Mouse (Mus musculus) liver, embryonic 18 days (tissue): Measurements from ENCODE around the gene Zbtb40. TPM values are rescaled to one million over a fixed set of nuclear protein-coding genes. Genes with fewer than 3 reads are reported as not detected.

ENCODE experiments used
- polyA plus RNA-seq: library from polyadenylated mRNA; depleted of rRNA; stranded (reverse); fragments of >200 nt; gene quantifications from 2 replicates; pipeline ENCODE4 v1.2.3, GENCODE M21; 2012; rRNA removed

Zbtb40 gene
- 1.5 and 2.1 TPM in 2 replicates for polyA plus RNA-seq

GRCm38 (mm10) chr4:137048550-137049032 is at the start of gene Zbtb40:
Gene Zbtb40, minus strand, starts transcription at chr4:137048801.

GRCm38 (mm10) chr4:136956751-136957446 is 91.7 kb downstream of the Zbtb40 start, which contains the start of gene Epha8:
Gene Epha8, minus strand, starts transcription at chr4:136956816.

Other genes starting within 250 kb of the Zbtb40 start
- 0.41 and 0.42 TPM in 2 replicates for gene Ephb2, start 212.8 kb downstream of the Zbtb40 start, polyA plus RNA-seq
- gene C1qb, start 162.6 kb downstream of the Zbtb40 start, polyA plus RNA-seq, result 188 and 207 TPM in 2 replicates
- 129 and 153 TPM in 2 replicates for gene C1qc, start 155.7 kb downstream of the Zbtb40 start, polyA plus RNA-seq
- 106 and 113 TPM in 2 replicates for gene C1qa, start 150.0 kb downstream of the Zbtb40 start, polyA plus RNA-seq
- gene Epha8, start 92.0 kb downstream of the Zbtb40 start, polyA plus RNA-seq, result 0.24 and 0.80 TPM in 2 replicates
- 1.5 and 3.4 TPM in 2 replicates for gene Wnt4, start 228.7 kb upstream of the Zbtb40 start, polyA plus RNA-seq